Mouse (Mus musculus) kidney, postnatal 0 days (tissue): ENCODE results near the gene Ldhd. TPM values are rescaled to one million over a fixed set of nuclear protein-coding genes. Genes with fewer than 3 reads are reported as not detected.

Experiments used
- ATAC-seq: fragments of 200-750 bp; cut with Nextera tagmentation; replicated peaks from 2 replicates; pipeline ENCODE4 v1.8.0; 2017; ENCODE audit warnings: low read depth, moderate number of reproducible peaks, moderate TSS enrichment, moderate library complexity; ENCODE audit not compliant: low FRiP score
- DNase-seq: peaks from one replicate; pipeline ENCODE4 v3.0.0-alpha.2; 2016; ENCODE audit warnings: low spot score
- H3K27ac ChIP-seq: fragments of 300-500 bp; sonication (generic); 2 replicates; pipeline ENCODE4 v1.5.1; 2014; ENCODE audit warnings: mild to moderate bottlenecking
- H3K27me3 ChIP-seq: fragments of 300-500 bp; sonication (generic); 2 replicates; pipeline ENCODE4 v1.6.1; 2014; ENCODE audit warnings: low read length, mixed read lengths; ENCODE audit not compliant: insufficient read depth
- H3K36me3 ChIP-seq: fragments of 300-500 bp; sonication (generic); 2 replicates; pipeline ENCODE4 v1.6.1; 2014; ENCODE audit warnings: low read length, mixed read lengths; ENCODE audit not compliant: insufficient read depth
- H3K4me1 ChIP-seq: fragments of 300-500 bp; sonication (generic); replicated peaks from 2 replicates; pipeline ENCODE4 v1.6.1; 2014; ENCODE audit warnings: antibody characterized with exemption, low read length, mixed read lengths; ENCODE audit not compliant: insufficient read depth
- H3K4me2 ChIP-seq: fragments of 300-500 bp; sonication (generic); 2 replicates; pipeline ENCODE4 v1.6.1; 2014; ENCODE audit warnings: mild to moderate bottlenecking, low read length, moderate library complexity, mixed read lengths
- H3K4me3 ChIP-seq: fragments of 300-500 bp; sonication (generic); replicated peaks from 2 replicates; pipeline ENCODE4 v1.5.1; 2014; ENCODE audit warnings: low read depth, low read length
- H3K9ac ChIP-seq: fragments of 300-500 bp; sonication (generic); 2 replicates; pipeline ENCODE4 v1.6.1; 2014; ENCODE audit warnings: low read depth, low read length
- H3K9me3 ChIP-seq: fragments of 300-500 bp; sonication (generic); replicated peaks from 2 replicates; pipeline ENCODE4 v1.6.1; 2016; ENCODE audit warnings: low read length, inconsistent platforms, mixed read lengths
- CTCF ChIP-seq: IDR thresholded peaks from 2 replicates; pipeline ENCODE4 v1.5.1; 2016; ENCODE audit warnings: antibody characterized with exemption, low read depth, mild to moderate bottlenecking, moderate library complexity
- WGBS: fragments of 180-500 bp; shearing (Covaris S2); extraction: QIAGEN DNeasy Blood & Tissue Kit; methylation state at CpG from one replicate; pipeline ENCODE4 v1.1.7; 2014; 5-methylcytosine and 5-hydroxymethylcytosine counted together
- polyA plus RNA-seq: library from polyadenylated mRNA; unstranded; fragments of >200 nt; fragmentation: Nextera tagmentation; extraction: Ambion mirVana; gene quantifications from 2 replicates; pipeline ENCODE4 v1.2.1, GENCODE M21; 2015

The Ldhd gene
- polyA plus RNA-seq, 1 experiment from 2014 or later, result 4.5 TPM

DNA sequence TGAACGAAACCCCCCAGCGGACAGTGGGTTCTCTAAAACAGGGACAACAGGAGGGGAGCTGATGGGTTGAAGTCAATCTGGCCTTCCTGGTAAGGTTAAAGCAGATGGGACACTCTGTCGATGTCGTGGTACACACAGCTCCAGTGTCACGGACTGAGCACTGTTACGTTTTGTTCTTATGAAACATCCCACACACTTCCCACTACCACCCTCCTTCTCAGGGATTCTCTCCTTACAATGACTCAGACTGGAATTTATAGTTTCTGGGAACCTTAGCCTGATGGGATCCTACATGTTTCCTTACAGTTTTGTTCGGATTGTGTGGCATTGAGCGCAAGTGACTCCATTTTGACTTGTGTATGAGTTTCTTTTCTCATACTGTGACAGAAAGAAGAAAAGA lies 1.4 kb upstream of the Ldhd start:
- DNase-seq, result no peak
- H3K4me3 ChIP-seq, result no peak overlapping the region
- H3K27me3 ChIP-seq, result no peaks in the 10 kb centered on the region
- no peak overlapping the region for H3K9ac ChIP-seq
- H3K9me3 ChIP-seq, result no peaks in the 10 kb centered on the region
- H3K36me3 ChIP-seq, result no peaks in the 10 kb centered on the region
- no peak for TF ChIP-seq CTCF
- no peak overlapping the region for H3K27ac ChIP-seq
- ATAC-seq, result no peak
- WGBS, result 74% methylated on average over 8 of the region's 8 CpGs
- 0 out of 2 replicates have a peak, but pooled peaks cover 3% of the 10 kb centered on the region for H3K4me1 ChIP-seq
- H3K4me2 ChIP-seq, result no peak overlapping the region

DNA sequence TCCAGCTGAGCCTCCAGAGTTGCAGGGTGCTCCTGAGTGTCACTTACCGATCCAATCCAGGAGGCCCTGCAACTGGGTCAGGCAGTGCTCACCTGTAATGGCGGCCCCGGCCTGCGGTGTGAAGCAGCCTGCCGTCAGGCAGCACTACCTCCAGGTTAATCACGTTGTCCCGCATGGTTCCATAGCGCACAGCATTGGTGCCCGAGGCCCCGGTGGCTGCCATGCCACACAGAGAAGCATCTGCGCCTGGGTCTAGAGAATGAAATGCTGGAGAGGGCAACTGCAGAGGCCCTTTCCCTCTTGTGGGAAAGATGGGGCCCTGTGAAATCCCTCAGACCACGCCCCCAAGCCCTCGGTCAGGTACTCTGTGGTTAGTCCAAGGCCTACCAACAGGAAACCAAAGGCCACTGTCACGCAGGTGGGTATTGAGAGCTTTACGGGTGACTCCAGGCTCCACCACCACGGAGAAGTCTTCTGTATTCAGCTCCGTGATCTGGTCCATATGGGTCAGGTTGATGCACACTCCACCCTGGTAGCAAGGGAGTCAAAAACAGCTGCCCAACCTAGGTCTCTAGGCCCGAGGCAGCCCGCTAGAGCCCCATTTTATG lies 1.2 kb downstream of the Ldhd start:
- WGBS, result 87% methylated on average over 19 of the region's 19 CpGs
- ATAC-seq, result no peak
- TF ChIP-seq CTCF, result no peak

DNA sequence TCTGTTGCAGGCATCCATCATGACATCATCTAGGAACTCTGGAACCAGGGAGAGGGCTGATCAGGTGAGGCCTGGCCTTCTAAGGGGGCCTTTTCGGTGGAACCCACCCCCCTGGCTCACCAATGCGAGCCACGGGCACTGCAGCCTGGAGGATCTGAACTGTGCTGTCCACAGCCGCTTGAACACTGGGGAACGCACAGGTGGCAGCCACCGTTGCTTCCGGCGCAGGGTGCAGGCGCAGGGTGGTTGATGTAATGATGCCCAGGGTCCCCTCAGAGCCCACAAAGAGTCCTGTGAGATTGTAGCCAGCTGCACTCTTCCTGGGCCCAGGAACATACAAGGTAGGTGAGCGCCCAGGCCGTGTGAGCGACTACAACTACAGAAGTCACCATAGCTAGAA lies 1.8 kb downstream of the Ldhd start:
- WGBS, result 88% methylated on average over 12 of the region's 12 CpGs
- H3K4me2 ChIP-seq, result no peak overlapping the region
- no peak overlapping the region for H3K9ac ChIP-seq
- TF ChIP-seq CTCF, result no peak
- H3K9me3 ChIP-seq, result no peaks in the 10 kb centered on the region
- no peaks in the 10 kb centered on the region for H3K36me3 ChIP-seq
- H3K27me3 ChIP-seq, result no peaks in the 10 kb centered on the region
- DNase-seq, result no peak
- 0 out of 2 replicates have a peak, but pooled peaks cover 3% of the 10 kb centered on the region for H3K4me1 ChIP-seq
- ATAC-seq, result no peak
- no peak overlapping the region for H3K27ac ChIP-seq
- H3K4me3 ChIP-seq, result no peak overlapping the region

More for the DNA sequence above, 1.2 kb downstream of the Ldhd start:
- Histone ChIP-seq H3K4me3 (no peak overlapping the region), H3K9me3 (no peaks in the 10 kb centered on the region), H3K4me1 (0 out of 2 replicates have a peak, but pooled peaks cover 3% of the 10 kb centered on the region), H3K36me3 (no peaks in the 10 kb centered on the region), H3K9ac (no peak overlapping the region), H3K27ac (no peak overlapping the region), H3K27me3 (no peaks in the 10 kb centered on the region), H3K4me2 (no peak overlapping the region)
- DNase-seq, result no peak

DNA sequence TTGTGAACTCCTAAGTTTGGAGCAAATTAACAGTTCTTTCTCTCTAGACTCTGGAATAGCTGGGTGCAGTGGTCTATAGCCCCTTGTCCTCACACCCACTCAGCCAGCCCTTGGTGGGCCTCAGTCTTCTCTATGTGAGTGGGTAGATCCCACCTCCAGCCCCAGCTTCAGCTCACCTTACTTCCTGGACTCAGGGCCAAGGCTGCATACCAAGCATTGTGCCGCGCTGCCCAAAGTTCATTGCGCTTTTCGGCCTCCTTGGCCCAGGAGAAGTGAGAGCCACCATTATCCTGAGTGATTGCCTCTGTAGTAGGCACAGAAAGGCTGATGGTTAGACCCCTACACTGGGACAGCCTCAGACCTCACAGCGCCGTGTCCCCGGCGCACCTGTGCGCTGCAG lies 2.3 kb downstream of the Ldhd start:
- H3K9me3 ChIP-seq, result no peaks in the 10 kb centered on the region
- no peak overlapping the region for H3K4me2 ChIP-seq
- no peak for DNase-seq
- H3K4me1 ChIP-seq, result 0 out of 2 replicates have a peak, but pooled peaks cover 3% of the 10 kb centered on the region
- no peak for ATAC-seq
- no peaks in the 10 kb centered on the region for H3K27me3 ChIP-seq
- no peak overlapping the region for H3K4me3 ChIP-seq
- TF ChIP-seq CTCF, result no peak
- 0 out of 2 replicates have a peak, but pooled peaks cover 1% of the 10 kb centered on the region for H3K36me3 ChIP-seq
- 95% methylated on average over 9 of the region's 9 CpGs for WGBS
- H3K9ac ChIP-seq, result no peak overlapping the region
- H3K27ac ChIP-seq, result no peak overlapping the region

DNA sequence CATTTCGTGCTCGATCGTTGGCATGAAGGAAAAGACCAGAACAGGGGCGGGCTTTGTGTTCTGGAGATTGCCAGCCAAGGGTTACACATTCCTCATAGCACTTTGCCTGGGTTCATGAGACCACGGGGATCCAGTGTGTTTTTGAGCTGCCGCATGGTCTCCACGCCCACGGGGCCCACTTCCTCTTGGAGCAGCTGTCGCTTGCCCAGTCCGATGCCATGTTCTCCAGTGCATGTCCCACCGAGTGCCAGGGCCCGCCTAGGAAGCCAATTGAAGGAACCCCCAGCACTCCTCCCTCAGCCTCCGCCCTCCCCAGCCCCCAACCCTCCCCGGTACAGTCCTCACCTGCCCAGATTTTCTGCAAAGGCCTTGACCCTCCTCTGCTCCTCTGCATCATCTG lies 3.2 kb downstream of the Ldhd start:
- ATAC-seq, result no peak
- Histone ChIP-seq H3K9me3 (no peaks in the 10 kb centered on the region), H3K4me3 (no peak overlapping the region), H3K9ac (no peak overlapping the region), H3K4me2 (no peak overlapping the region), H3K36me3 (0 out of 2 replicates have a peak, but pooled peaks cover 8% of the 10 kb centered on the region), H3K4me1 (0 out of 2 replicates have a peak, but pooled peaks cover 3% of the 10 kb centered on the region), H3K27me3 (no peaks in the 10 kb centered on the region), H3K27ac (no peak overlapping the region)
- no peak for TF ChIP-seq CTCF
- WGBS, result 82% methylated on average over 14 of the region's 14 CpGs
- DNase-seq, result no peak

DNA sequence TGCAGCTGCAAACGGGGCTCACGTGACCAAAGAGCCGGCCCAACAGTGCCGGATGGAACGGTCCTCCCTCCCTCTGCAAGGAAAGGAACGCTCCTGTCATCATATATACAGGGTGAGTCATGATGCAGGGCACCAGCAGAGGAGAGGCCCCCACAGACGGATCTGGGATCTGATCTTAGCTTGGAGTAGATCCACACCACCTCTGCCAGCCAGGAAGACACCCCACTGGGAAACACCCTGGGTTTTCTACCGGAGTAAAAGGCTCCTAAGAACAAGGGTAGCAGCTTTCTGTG lies 3.7 kb downstream of the Ldhd start:
- WGBS, result 66% methylated on average over 8 of the region's 8 CpGs

More for the DNA sequence above, 3.7 kb downstream of the Ldhd start:
- DNase-seq, result no peak
- H3K9ac ChIP-seq, result no peak overlapping the region
- no peak for TF ChIP-seq CTCF
- peaks cover 11% of the 10 kb centered on the region; the same call in 1 of the 2 replicates for H3K36me3 ChIP-seq
- H3K27me3 ChIP-seq, result no peaks in the 10 kb centered on the region
- ATAC-seq, result no peak
- H3K4me1 ChIP-seq, result 0 out of 2 replicates have a peak, but pooled peaks cover 3% of the 10 kb centered on the region
- H3K27ac ChIP-seq, result no peak overlapping the region
- H3K4me2 ChIP-seq, result no peak overlapping the region
- H3K9me3 ChIP-seq, result no peaks in the 10 kb centered on the region
- no peak overlapping the region for H3K4me3 ChIP-seq
